Mouse (Mus musculus): Measurements from ENCODE around the gene Actn4.

Gene Actn4

DNA sequence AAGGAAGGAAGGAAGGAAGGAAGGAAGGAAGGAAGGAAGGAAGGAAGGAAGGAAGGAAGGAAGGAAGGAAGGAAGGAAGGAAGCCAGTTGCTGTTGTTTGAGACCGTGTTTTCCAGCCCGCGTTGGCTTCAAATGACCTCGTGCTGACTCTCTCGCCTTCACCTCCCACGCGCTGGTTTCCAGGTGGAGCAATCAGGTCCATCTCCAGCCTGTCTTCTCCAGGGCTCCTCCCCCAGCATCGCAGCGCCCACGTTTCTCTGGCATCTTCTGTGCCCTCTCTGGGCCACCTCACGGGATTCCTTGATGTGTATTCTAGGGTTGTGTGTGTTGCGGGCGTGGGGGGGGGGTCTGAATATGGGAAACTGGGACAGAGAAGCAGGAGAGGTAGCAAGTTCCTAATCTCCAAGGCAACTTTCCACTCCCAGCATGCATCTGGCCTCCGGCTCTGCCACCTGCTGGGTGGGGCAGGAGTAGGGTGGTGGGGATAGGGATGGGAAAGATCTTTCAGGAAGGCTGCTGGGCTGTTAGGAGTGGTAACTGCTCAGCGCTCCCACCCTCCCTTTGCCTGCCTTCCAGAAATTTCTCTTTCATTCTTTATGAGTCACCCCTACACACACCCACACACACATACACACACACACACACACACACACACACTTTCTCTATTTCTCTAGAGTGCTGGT, 99.2 kb downstream of the Actn4 start:
- DNase-seq (ENCODE audit: extremely low read depth, insufficient read length, low spot score): no peak

GRCm38 (mm10) chr7:28860898-28861297, 101.2 kb downstream of the Actn4 start:
- DNase-seq (ENCODE audit: extremely low read depth, insufficient read length, low spot score): no peak

DNA sequence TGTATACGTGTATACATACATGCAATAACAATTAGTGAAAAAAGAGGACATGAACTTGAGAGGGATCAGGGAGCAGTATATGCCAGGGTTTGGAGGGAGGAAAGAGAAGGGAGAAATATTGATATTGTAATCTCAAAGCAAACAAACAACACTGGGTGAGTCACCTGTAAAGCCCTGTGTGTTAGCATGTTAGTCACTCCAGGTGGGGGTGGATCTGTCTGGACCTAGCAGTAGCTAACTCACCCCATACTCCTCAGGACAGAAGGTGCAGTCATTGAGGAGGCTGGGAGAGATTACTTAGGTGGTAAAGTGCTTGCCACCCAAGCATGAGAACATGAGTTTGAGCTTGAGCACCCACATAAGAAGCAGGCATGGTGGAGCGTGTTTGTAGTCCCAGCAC, 102.2 kb downstream of the Actn4 start:
- no peak for DNase-seq (ENCODE audit: extremely low read depth, insufficient read length, low spot score)

DNA sequence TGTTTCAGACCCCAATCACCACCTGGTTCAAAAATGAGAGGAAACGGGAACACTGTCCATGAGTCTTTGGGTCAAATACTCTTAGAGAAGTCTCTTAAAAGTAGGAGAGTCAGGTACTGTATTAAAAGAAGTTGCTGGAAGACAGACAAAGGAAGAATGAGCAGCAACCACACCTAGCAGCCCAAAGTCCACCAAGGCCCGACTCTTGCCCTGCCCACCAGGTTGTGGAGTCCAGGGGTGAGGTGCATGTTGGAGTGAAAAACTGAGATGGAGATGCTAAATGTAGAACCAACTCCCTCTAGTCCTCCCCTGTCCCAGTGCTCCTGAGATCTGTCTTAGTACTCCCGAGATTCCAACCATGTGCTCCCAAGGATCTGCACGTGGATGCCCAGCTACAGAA, 111.5 kb downstream of the Actn4 start:
- no peak for DNase-seq (ENCODE audit: extremely low read depth, insufficient read length, low spot score)

GRCm38 (mm10) chr7:28849700-28850236, 112.4 kb downstream of the Actn4 start:
- no peak for DNase-seq (ENCODE audit: extremely low read depth, insufficient read length, low spot score)

GRCm38 (mm10) chr7:28847273-28847672, 114.9 kb downstream of the Actn4 start:
- no peak for DNase-seq (ENCODE audit: extremely low read depth, insufficient read length, low spot score)
